Mouse (Mus musculus) kidney, adult 18-20 months (tissue): ENCODE data around the gene Ocln.

Experiments
- DNase-seq: peaks from one replicate; pipeline ENCODE4 v3.0.0; 2021

The Ocln gene

DNA sequence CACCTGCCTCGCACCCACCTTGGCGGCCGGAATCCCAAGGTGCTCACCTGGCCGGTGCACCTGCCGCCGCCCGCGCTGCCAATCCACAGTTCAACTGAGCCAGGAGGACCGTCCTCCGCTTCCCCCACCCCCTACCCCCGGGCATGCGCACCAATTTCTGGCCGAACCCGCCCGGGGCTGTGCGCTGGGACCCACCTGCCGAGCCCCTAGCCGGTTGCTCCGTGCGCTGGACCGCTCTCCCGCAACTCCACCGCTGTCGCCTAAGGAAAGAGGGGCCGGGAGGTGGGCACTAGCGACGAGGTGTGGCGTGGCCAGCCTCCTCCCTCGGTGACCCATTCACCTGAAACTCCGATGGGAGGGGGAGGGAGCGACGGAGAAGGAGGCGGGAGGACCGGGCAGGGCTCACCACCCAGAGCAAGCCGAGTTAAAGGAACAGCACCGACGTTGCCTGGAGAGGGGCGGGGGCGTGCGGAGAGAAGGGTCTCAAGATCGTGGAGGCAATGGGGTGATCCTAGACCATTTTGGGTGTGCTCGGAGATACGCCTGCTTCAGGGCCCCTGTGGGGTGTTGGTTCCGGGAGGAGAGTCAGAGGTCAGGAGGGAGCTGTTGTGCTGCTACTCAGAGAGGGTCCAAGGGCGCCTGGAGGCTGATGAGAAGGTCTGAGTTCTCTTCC lies at the start of gene Ocln:
Gene Ocln, minus strand, starts transcription at position 350 of the 673 bp plus-strand sequence.
- DNase-seq, result peak; percentile 87

DNA sequence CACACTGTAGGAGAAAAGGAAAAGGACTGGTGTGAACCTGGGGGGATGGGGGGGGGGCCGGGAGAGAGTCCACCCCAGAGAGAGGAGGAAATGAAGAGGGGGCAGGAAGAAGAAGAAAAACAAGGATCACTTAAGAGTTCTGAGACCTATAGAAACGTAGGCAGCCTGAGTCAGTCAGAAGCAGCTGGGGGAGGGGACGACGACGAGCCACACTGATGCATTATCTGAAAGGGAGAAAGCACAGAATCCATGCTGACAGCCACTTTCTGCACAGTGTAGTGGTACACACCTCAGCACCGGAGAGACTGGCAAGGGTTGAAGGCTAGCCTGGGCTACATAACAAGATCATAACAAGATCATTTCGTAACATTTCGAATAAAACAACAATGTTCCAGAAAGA lies 48.5 kb upstream of the Ocln start:
- no peak for DNase-seq

DNA sequence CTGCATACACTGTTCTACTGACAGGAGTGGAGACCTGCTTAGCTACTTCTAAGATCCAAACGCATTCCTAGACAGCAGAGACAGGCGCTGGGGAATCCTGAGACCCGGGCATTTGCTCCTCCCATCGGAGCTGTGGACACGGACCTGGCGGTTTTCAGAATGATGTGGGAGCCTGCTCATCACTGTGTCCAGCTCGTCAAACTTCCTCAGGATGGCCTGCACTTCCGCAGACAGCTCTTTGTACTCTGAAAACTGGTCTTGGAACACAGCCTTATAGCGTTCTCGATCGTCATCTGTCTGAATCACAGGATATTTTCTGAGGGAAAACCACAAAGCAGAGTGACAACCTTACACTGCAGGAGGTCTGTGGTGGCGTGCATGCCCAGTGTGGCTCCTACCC lies 47.8 kb upstream of the Ocln start:
- no peak for DNase-seq

DNA sequence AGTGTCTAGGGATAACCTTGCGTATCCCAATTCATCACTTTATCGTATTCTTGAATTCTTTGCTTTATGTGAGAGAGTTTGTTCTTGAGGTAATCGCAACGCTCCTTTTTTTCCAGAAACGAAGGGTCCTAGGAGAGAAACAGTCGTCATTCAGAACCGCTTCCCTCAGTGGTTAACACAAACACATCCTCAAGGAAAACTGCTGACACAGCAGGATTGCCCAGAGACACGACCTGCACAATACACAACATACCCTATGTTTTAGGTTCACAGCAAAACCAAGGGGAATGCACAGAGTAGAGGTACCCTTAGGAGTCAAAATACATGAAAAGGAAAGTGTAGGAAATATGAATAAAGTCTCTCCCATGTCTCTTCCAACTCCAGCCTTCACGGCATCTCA lies 44.8 kb upstream of the Ocln start:
- no peak for DNase-seq

DNA sequence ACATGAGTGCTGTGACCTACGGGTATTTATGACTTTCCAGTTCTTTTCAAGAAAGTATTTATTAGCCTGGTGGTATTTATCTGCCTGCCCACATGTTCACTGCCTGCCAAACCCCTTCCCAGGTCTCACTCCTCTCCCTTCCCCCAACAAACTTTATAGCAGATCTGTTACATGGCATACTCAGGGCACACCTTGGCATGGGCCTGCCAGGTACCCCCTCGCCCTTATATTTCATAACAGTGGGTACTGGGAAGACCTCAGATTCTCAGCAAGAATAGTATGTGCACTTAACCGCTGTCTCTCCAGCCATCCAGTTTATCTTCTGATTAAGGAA lies 43.0 kb upstream of the Ocln start:
- no peak for DNase-seq

DNA sequence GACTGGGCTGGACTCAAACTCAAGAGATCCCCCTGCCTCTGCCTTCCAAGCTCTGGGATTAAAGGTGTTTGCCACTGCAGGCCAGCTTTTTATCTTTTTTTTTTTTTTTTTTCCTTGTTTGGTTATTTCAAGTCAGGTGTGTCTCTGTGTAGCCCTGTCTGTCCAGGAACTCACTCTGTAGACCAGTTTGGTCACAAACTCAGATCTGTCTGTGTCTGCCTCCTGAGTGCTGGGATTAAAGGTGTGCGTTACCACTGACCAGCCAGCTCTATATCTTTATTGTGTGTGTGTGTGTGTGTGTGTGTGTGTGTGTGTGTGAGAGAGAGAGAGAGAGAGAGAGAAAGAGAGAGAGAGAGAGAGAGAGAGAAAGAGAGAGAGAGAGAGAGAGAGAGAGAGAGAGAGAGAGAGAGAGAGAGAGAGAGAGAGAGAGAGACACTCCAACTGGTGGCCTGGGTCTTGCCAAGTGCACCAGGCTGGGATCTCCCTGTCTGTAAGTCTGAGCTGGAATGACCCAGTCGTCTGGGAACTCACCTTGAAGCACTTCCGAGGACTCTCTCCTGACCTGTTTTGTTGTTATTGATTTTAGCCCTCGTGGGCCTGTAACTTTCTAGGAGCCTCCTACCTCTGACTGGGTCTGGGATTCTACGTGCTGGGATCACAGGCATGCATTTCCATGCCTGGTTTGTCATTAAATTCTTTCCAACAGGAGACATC lies 42.5 kb upstream of the Ocln start:
- DNase-seq, result peak; percentile 19

DNA sequence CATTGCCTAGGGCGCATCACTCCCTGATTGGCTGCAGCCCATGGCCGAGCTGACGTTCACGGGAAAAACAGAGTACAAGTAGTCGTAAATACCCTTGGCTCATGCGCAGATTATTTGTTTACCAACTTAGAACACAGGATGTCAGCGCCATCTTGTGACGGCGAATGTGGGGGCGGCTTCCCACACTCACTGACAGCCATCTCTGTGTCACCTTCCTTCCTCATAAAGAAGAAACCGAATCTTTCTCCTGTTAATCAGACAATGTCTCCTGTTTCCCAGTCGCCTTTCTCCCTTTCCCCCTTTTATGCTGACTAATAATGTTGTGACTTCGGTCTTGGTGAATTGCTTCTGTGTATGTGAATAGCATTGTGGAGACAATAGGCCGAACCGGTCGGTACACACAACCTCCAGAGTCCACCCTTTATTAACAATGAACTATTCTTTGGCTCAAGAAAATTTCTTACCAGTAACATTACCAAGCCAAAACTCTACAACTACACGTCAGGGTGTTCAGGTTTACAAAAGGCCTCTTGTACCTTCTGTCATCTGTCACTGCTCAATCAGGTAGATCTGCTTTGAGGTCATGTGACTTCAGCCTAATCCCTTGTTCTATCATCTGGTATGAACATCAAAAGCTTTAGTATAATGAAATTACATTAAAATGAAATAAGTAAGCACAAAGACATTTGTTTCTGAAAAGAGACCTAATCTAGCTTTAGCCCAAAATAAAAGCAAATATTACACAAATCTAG lies 41.7 kb upstream of the Ocln start:
- peak; percentile 59 for DNase-seq

DNA sequence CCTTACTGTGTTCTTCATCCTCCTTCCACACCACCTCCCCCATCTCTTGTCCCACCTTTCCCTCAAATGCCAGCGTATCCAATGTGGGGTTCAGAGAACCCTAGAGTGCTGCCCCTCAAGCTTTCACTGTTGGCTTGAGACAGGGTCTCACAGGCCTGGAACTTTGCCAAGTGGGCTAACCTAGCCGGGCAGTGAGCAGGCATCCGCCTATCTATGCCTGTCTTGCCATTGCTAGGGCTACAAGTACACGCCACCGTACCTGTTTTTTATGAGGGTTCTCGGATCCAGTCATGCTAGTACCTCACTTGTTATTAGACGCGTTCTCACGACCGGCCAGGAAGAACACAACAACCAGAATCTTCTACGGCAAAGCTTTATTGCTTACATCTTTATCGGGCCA lies 36.1 kb upstream of the Ocln start:
- no peak for DNase-seq

DNA sequence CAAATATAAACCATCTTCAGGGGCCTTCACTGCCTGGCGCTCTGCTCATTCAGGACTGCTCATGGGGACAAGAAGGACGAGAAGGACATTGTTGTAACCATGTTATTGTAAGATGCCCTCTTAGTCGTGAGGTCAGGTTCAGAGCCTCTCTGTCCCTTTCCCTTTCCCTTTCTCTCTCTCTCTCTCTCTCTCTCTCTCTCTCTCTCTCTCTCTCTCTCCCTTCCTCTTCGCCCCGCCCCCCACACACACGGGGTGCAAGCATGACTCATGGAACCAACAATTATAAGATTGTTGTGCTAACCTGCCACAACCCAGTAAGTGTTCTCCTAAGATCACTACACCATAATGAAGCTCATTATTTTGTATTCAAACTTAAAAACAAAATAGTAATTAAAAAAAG lies 29.6 kb upstream of the Ocln start:
- DNase-seq, result no peak

DNA sequence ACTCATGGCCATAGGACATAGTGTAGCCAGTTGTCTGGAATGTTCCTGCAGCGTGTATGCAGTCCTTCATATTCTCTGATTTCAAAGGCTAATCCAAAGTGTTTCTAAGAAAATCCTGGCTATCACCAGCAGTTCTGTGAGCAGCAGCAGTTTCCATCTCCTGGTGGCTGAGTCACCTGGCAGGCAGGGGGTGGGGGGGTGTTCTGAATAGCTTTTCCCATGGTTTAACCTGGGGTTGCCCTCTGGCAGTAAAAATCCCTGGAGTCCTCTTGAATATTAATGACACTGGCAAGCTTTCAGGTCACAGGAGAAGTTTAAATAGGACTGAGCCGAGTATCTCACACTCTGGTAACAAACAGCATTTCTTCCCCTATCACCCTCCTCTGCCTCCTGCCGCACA lies 29.2 kb upstream of the Ocln start:
- DNase-seq, result peak; percentile 59

DNA sequence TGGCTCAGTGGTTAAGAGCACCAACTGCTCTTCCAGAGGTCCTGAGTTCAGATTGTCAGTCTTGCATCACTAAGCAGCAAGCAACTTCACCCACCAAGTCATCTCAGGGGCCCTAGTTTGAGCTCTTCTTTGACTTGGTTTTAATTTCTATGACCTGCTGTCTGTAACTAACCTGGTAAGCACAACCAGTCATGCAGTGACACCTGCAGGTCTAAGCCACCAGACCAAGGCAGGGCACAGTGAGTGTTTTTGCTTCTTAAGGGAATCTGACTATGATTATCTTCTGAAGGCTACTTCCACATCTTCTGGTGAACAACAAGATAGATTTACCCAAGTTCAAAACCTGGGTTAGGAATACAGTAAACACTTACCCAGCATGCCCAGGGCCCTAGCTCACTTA lies 27.4 kb upstream of the Ocln start:
- no peak for DNase-seq

DNA sequence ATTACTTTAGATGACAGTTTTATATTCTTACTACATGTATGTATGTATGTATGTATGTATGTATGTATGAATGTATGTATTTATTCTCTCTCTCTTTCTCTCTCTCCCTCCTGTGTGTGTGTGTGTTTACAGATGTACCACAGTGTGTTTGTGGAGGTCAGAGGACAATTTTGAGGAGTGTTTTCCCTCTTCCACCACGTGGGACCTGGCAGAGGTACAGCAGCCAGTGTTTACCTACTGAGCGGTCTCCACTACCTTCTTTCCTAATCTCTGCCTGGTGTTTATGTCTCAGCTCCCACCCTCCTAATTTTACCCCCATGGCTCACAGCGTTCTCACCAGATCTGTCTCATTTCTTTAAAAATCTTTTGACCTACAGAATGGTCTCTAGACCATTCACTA lies 26.7 kb upstream of the Ocln start:
- no peak for DNase-seq

DNA sequence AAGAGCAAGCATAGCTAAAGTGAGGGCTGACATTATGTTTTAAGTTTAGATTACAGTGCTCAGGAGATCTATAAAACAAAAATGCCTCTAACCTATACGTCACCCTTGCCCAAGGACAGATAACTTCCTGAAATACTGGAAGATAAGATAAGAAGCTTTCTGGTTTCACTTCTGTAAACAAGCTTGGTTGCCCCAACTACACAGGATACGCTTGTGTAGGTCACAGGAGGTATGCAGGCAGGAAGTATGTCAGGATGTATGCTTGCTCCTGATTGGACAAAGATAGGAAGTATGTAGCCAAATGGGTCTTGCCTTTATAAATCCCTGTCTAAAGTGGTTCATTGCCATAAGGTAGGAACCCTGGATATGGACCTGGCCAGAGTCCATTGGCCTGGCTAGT lies 23.4 kb upstream of the Ocln start:
- no peak for DNase-seq

DNA sequence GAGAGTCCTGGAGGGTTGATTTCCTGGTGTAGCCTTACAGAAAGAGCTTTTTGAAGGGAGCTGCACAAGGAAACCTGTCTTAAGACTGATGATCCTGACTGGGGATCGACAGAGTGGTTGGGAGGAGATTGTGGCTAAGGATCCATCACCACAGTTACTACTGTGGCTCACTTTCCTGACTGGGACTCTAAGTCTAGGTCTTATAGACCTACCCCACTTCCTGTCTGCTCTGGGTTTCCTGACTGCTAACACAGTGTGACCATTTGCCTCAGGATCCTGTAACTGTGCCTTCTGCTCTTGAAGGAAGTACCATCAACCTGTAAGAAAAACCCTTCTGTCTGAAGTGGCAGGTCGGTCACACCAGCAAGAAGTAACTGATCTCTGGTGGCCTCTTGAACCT lies 18.2 kb upstream of the Ocln start:
- no peak for DNase-seq

DNA sequence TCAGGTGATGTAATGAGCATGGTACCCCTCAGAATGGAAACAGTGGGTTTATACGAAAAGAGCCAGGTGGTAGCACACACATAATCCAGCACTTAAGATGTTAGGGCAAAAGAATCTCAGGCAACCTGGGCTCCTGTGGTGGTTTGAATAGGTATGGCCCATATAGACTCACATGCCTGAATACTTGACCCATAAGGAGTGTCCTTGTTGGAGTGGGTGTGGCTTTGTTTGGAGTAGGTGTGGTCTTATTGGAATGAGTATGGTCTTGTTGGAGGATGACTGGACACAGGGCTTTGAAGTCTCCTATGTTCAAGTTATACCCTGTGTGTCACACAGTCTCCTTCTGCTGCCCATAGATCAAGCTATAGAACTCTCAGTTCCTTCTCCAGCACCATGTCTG lies 15.8 kb upstream of the Ocln start:
- no peak for DNase-seq

DNA sequence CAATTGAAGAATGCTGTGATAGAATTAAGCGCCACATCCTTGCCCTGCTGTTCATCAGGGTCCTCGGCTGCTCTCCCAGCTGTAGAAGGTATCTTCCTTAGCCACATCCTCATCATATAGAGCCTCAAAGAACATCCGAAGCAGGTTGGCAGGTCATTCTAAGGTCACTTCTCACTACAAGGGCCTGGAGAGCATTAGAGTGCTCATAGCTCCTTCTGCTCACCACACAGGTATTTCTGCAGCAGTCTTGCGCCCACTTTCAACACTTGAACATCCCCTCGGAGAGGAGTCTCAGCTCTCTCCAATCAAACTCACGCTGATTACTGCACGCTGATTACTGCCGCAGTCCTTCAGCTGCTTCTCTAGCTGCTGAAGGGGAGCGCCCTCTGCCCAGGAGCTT lies 6.9 kb upstream of the Ocln start:
- DNase-seq, result no peak

DNA sequence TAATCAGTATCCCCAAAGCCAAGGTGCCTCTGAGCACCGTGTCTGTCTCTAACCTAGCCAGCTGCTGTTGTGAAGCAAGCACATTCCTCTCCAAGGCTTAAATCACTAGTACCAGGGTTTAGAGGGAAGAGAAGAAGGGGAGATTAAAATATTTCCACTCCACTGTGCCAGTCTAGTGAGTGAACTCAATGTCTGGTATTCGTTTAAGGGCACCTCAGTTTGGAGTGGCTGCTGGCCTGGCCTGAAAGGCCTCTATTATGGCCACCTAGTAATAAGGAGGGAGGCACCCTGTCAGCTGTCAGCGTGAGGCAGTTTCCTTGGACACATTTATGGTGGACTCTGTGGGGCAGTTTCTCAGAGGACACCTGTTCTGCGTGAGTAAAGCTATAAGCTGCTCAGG lies 4.5 kb upstream of the Ocln start:
- no peak for DNase-seq

DNA sequence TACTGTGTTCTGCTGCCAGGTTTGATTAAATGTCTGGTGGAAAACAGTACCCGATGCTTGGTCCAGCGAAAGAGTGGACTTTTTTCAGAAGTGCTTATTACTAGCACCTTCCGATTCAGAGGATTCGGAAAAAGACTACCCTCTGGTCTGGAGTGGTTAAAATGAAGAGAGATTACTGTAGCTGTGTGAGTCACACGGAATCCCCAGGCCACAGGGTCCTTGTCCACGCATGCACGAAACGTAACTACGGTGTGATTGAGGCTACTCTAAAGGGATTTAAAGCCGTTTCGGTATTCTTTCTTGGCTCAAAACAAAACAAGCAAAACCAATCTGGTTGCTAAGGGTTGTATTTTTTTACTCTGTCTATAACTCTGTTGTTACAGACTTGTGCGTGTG lies 522 bp upstream of the Ocln start:
- no peak for DNase-seq

DNA sequence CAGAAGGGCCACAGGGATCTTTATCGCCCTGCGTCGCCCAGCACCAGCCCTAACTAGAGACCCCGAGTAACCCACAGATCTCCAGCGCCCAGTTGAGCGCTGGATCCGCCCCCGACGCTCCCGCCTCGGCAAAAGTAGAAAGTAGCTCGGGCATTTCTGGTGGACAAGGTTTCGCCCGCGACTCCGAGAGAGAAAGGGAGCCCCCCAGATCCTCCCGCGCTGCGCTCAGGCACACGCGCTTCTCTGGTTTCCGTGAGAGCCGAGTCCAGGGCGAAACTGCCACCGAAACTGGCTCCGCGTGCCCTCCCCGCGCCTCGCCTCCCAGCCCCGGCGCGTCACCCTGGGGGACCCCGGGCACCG lies 529 bp downstream of the Ocln start:
- no peak for DNase-seq

DNA sequence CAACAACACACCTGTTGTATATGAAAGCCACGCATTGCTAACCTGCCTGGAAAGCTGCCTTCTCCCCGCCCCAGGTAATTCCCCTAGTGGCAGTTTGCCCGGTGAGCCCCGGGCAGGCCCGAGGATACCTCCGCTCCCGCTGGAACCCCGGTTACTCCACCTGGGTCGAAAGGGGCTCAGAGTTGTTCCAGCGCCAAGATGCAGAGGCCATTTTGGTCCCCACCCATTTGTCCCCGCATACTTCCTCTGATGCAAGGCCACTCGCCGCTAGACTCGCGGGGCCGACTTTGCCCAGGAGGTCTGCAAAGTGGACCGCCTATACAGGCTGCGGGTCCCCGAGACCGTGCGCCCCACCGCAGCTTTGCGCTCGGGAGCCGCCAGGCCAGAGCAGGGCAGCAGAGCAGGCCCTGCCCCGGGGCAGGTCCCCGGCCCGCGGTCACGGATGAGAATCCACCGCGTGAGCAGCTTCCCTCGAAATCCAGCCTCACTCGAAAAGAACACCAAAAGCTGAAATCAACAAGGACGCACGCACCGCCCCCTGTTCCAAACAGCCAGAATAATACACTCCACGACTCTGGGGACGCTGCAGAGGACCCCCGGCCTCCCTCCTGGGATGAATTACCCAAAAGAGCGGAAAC lies 1.0 kb downstream of the Ocln start:
- DNase-seq, result peak; percentile 63

DNA sequence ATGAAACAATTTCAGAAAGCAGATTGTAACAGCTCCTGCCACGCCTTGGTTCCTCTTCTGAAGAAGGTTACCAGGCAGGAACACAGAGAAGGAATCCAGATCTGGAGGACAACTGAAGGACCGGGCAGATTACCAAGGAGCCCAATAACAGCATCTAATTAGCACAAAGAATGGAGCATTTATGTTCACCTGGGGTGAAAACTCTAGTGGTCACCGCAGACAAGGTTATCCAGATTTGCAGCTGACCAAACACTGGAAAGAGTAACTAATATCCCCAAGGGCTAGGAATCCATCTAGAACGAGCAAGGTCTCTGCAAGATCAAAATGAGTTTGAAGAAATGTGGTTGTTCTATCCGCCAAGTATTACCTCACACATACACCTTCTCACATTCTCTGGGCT lies 5.2 kb downstream of the Ocln start:
- DNase-seq, result peak; percentile 24

DNA sequence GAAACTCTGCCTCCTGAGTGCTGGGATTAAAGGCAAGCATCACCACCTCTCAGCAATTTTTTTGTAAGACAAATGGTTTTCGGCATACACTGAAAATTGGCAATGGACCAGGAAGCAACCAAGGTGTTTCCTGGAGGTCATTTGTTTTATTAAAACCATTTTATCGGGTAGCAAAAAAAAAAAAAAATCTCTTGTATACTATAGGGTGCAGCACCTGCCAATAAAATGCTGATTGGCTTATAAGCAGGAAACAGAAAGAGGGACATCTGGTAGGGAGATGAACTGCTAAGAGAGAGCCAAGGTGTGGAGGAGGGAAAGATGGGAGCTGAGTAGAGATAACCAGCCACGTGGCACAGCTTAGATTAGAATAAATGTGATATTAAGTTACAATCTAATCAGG lies 7.0 kb downstream of the Ocln start:
- DNase-seq, result no peak

DNA sequence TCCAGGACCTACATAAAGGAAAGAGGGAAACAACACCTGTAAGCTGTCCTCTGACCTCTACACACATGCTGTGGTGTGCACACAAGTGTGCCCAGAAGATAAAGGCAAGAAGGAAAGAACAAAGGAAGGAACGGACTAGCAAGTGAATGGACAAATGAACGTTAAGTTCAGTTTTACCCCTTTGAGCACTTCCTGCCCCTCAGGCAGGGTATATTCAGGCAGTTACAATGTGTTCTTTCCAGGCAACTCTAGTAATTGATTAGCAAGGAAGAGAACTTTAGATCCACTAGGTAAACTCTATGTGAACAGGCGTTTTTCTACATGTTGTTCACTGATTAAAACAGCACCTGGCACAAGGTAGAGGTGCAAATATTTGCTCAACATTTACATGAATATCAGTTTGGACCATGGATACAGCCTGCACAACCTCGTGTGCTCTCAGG lies 8.3 kb downstream of the Ocln start:
- DNase-seq, result no peak
